Mouse (Mus musculus) layer of hippocampus, adult 9-11 months (tissue): ENCODE measurements around the gene 2310033P09Rik.
A peak's percentile ranks its signal among the peaks of the same experiment; 100 is the strongest.

Experiments used
- DNase-seq: peaks from one replicate; pipeline ENCODE4 v3.0.0; 2022

2310033P09Rik gene

GRCm38 (mm10) chr11:59208153-59208831 is at the start of gene 2310033P09Rik:
Gene 2310033P09Rik, plus strand, starts transcription at chr11:59208321.
- DNase-seq, result peak; percentile 96

- DNase-seq, result no peak
Observed at GRCm38 (mm10) chr11:59159099-59159498, 49.0 kb upstream of the 2310033P09Rik start.

DNA sequence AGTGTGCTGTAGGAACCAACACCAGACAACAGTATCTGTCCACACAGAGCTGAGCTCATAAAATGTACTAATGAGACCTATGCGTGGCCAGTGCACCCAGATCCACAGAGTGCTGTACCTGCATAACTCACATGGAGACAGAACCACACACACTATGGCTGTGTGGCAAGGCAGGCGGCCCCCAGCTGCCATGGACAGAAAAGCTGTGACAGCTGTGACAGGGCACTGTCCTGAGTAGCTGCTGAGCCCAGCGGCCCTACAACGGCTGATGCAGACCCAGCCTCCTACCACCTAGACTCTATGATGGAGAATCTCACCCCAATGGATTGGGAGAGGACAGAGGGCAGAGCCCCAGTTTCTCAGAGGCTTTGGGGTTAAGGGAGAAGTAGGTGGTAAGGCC is 48.6 kb upstream of the 2310033P09Rik start:
- no peak for DNase-seq

DNA sequence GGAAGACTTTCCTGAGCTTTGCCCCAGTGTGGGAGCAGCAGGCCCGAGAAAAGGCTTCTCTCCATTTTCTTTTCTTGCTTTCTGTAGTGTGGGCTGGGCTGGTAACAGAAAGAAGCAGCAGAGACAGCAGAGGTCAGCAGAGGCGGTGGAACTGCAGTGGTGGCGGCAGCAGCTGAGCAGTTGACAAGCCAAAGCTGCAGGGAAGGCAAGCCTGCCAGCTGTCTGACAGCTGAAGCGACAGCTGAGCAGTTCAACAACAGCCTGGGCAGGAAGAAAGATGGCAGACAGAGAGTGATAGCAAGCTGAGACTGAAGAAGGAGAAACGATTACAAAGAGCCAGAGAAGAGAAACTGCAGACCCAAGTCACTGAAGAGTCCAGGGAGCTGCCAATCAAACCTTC is 46.7 kb upstream of the 2310033P09Rik start:
- DNase-seq, result peak; percentile 44

DNA sequence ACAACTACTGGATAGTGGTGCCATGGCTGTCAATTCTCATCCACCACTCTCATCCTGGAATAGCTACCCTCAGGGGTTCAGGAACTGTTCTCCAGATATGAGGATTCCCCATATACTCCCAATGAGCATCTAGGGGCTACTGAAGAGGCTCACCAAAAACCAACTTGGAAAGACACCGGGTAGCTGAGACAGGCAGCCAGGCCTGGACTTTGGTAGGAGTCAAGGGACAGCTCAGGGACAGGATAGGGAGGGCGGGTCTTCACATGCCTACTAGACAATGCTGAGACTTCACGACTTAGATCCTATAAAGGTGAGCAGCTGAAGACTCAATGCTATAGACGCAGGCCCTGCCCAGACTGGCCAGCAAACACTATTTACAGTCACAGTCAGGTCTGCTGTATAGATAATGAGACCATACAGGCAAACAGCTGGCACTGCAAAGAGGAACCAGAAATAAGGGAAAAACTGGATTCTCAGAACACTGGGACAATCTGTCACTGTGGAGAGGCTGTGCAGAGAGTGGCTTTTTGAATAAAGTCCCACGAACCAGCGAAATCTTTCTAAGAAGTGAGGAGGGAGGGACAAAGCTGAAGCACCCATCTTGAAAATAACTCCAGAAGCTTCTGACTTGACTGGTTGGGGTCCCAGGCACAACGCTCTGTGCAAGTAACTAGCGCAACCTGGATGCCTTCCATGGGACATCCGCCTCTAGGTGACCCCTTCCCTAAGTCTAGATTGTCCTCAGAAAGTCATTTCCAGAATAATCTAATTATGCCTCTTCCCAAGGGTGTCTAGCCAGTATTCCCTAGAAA is 45.5 kb upstream of the 2310033P09Rik start:
- DNase-seq, result no peak

DNA sequence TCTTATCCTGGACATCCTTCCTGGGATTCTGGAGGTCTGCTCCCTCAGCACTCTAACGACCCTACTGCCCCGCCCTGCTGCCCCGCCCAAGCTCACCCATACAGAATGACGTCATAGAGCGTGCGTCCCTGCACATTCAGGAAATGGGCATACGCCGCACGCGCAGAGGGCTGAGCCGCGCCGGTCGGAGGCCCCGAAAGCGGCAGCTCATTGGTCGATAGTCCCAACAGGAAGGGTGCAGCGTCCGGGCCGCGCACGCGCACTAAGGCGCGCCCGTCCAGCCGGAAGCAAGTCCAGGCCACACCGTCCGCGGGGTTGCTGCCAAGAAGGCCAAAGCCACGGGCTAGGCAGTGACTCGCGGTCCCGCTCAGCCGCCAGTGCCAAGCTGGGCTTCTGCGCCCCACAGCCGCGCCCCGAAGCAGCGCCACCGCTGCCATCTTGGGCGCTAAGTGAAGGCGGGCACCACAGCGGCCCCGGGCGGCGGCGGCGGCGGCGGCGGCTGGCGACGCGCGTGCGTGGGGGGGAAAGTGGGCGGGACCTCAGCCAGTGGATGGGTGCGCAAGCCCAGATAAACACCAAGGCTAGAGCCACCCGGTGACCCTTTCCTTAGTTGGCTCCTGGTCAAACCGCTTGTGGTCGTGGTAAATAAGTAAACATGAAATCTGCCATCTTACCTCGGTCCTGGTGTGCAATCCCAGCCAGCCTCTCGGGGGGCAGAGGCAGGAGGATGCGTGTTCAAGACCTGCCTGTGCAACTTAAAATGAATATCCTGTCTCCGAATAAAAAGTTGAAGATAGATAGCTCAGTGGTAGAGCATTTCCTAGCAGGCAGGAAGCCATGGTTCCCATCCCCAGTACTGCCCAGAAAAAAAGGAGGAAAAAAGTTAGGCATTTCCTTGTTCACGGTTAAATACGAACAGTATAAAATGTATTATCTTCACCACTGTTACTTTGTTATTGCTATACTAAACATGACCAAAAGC is 44.6 kb upstream of the 2310033P09Rik start, which contains the start of gene Iba57:
TSS of gene Iba57 (minus strand) at position 485 of the 982 bp plus-strand sequence.
- DNase-seq, result peak; percentile 100

- DNase-seq, result no peak
Observed at GRCm38 (mm10) chr11:59164384-59164783, 43.7 kb upstream of the 2310033P09Rik start.

GRCm38 (mm10) chr11:59165616-59166241 is 42.4 kb upstream of the 2310033P09Rik start:
- no peak for DNase-seq

DNA sequence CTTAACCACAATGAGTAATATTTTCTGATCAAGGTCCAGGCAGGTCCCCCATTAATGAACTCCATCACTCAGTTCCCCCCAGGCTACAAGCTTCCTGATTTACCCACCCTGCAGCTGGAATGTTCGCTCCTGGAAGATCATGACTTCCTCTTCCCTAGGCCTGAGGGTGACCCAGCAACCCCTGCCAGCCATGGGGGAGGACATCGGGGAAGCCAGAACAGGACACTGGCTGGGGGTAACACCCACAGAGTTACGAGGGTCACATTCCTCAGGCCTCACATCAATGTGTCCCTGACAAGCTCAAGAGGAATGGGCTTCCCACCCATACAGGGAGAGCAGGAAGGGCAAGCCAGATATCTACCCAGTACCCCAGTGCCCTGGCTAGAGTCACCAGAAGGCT is 38.3 kb upstream of the 2310033P09Rik start:
- no peak for DNase-seq

DNA sequence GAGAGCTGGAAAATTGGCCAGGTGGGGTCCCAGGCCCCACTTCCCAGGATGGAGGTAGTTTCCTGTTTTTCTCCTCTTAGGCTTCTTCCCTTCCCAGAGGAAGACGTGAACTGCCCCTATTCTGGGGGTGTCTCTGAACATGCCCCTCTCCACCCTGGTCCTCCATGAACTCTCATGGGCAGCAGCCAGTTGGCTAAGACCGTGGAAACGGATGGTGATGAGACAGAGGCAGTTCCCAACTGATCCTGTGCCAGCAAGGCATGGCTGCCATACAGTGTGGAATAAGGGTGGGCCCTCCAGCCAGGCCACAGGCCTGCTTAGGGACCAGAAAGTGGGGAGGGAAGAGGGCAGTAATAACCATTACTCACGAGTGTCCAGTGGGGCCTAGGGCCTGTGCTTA is 37.6 kb upstream of the 2310033P09Rik start:
- DNase-seq, result no peak

DNA sequence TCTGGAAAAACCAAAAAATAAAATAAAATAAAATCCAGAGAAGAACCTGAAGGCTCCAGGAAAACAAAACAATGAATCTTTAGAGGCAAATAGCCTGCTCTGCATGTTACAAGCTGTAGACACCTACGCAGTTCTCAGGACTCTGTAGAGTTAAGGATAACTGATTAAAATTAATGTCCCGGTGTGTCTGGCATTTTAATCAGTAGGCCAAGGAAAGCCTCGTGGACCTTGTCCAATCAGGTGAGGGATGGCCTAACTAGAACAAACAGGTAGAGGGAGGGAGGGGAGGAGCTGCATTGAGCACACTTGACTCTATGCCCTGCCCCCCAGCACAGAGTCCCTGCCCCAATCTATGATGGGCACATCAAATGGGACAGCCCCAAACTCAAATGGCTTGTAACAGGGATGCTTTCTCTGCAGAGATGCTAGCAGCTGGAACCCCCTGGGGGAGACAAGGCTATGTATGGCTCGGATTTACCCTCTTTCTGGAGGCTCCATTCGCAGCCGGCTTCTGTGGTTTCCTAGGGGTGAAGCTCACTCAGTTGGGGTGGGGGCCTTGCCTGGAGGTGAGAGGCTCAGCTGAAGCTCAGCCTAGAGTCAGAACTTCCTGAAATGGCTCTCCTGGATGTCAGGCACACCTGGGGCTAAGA is 33.8 kb upstream of the 2310033P09Rik start:
- DNase-seq, result no peak

DNA sequence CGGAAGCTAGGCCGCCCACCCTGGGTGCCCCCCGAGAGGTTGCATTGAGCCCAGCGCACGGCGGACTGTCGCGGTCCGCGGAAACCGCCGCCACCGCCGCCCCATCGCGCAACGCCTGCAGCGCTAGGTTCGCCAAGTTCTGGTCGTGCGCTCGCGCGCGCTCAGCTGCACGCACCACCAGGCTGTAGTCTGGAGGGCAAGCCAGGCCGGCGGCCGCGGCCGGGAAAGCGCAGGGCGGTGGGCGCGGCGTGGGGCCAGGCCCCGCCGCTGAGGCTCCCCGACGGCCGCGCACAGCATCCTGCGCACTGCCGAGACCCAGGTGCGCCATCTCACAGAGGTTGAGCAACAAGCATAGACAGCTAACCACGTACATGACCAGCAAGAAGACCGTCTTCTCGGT is 31.6 kb upstream of the 2310033P09Rik start:
- no peak for DNase-seq

DNA sequence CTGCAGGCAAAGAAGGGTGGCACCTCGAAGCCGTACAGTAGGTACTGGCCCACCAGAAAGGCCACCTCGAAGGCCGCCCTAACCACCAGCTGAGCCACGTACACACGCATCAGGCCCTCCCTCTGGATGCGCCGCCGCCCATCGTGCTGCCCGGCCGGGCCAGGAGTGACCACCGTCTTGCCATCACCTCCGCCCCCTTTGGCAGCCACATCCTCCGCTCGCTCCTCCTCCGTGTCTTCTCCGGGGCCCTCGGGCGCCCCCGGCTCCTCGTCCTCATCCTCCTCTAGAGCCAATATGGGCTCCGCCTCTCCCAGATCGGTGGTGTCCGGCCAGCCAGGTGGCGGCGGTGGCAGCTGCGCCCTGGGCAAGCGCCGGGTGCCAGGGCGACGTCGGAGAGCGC is 31.2 kb upstream of the 2310033P09Rik start:
- DNase-seq, result no peak

DNA sequence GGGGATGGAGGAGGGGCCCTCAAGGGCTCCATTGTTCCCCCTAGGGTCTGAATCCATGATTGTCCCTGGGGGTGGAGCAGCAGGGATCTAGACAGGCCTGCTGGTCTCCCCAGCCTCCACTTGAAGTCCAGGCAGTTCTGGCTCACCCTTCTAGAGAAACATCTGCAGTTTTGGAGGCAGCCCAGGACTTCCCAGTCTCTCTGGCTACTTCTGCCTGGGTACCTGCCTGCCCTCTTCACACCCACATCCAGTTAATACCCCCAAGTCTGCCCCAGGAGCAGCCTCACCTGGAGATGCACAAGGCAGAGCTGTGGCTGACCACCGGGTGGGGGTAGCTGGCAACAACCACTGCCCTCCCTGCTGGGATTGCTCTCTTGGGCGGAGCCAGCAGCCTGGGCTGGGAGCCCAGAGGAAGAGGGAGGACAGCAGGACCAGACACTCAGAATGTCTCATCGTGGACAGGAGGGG is 25.2 kb upstream of the 2310033P09Rik start, which contains the start of gene Gjc2:
TSS of gene Gjc2 (minus strand) at position 350 of the 468 bp plus-strand sequence.
- DNase-seq, result peak; percentile 76

GRCm38 (mm10) chr11:59183821-59184220 is 24.3 kb upstream of the 2310033P09Rik start:
- DNase-seq, result peak; percentile 62

DNA sequence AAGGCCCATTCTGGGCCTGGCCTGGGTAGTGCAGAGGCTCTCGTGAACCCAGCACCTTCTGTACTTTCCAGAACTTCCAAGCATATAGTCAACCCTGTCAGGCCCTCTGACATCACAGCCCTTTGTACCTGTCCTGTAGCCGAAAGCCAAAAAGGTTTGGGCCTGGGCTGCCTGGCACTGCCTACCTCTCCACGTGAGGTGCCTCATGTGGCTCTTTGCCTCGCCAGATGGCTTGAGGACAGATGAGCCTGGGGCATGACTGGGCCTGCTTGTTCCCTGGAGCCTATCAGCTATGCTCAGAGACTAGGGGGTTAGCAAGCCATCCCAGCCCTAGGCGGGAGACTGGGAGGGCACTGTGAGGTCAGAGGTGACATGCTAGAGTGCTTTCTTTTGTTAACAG is 22.6 kb upstream of the 2310033P09Rik start:
- DNase-seq, result no peak

DNA sequence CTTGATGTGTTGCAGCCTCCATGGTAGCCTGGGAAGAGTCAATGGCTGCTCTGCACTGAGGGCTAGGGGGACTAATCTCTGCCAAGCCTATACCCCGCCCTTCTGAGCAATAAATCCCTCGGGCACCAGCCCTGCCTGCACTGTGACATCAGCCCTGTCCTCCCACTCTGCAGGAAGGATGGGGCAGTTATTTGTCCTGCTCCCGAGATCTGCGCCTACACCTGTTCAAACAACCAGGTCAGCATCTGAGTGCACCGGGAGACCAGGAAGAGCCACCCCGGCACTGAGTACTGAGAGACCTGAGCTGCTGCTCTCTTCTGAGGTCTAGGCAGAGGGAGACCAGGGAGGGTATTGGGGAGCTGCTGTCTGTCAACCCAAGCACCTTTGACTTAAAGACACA is 20.4 kb upstream of the 2310033P09Rik start:
- DNase-seq, result no peak

- DNase-seq, result peak; percentile 95
Observed at GRCm38 (mm10) chr11:59191231-59192058, 16.7 kb upstream of the 2310033P09Rik start.

GRCm38 (mm10) chr11:59192059-59192386 is 16.1 kb upstream of the 2310033P09Rik start, which contains the start of gene Guk1:
Gene Guk1, minus strand, starts transcription at chr11:59192212.
- DNase-seq, result no peak

- no peak for DNase-seq
Observed at GRCm38 (mm10) chr11:59196230-59196629, 11.9 kb upstream of the 2310033P09Rik start.
